Mouse (Mus musculus) limb, embryonic 14.5 days (tissue): ENCODE measurements around the gene Mxd4. TPM values are rescaled to one million over a fixed set of nuclear protein-coding genes. Genes with fewer than 3 reads are reported as not detected.

Experiments
- ATAC-seq: fragments of 200-750 bp; cut with Nextera tagmentation; 2 replicates; pipeline ENCODE4 v1.8.0; 2017; ENCODE audit warnings: low read depth, moderate number of reproducible peaks, moderate TSS enrichment; ENCODE audit not compliant: low FRiP score
- DNase-seq: peaks from one replicate; pipeline ENCODE4 v3.0.0-alpha.2; 2015; ENCODE audit warnings: low spot score
- H3K27ac ChIP-seq: fragments of 300-500 bp; sonication (generic); replicated peaks from 2 replicates; pipeline ENCODE4 v1.5.1; 2014; ENCODE audit warnings: low read depth, mild to moderate bottlenecking, low read length, moderate library complexity, mixed read lengths
- H3K27me3 ChIP-seq: fragments of 300-500 bp; sonication (generic); 2 replicates; pipeline ENCODE4 v1.6.1; 2014; ENCODE audit warnings: low read length, mixed read lengths; ENCODE audit not compliant: control insufficient read depth, insufficient read depth
- H3K36me3 ChIP-seq: fragments of 300-500 bp; sonication (generic); 2 replicates; pipeline ENCODE4 v1.6.1; 2014; ENCODE audit warnings: mild to moderate bottlenecking, low read length, moderate library complexity, mixed read lengths; ENCODE audit not compliant: control insufficient read depth, insufficient read depth
- H3K4me1 ChIP-seq: fragments of 300-500 bp; sonication (generic); 2 replicates; pipeline ENCODE4 v1.6.1; 2014; ENCODE audit warnings: antibody characterized with exemption, low read length, mixed read lengths; ENCODE audit not compliant: control insufficient read depth, insufficient read depth
- H3K4me2 ChIP-seq: fragments of 300-500 bp; sonication (generic); replicated peaks from 2 replicates; pipeline ENCODE4 v1.6.1; 2014; ENCODE audit warnings: low read depth, mild to moderate bottlenecking, low read length, moderate library complexity; ENCODE audit not compliant: severe bottlenecking
- H3K4me3 ChIP-seq: fragments of 300-500 bp; sonication (generic); replicated peaks from 2 replicates; pipeline ENCODE4 v1.5.1; 2014; ENCODE audit warnings: low read length
- H3K9ac ChIP-seq: fragments of 300-500 bp; sonication (generic); 2 replicates; pipeline ENCODE4 v1.6.1; 2014; ENCODE audit warnings: mild to moderate bottlenecking, low read depth, low read length, moderate library complexity; ENCODE audit not compliant: severe bottlenecking
- H3K9me3 ChIP-seq: fragments of 300-500 bp; sonication (generic); 2 replicates; pipeline ENCODE4 v1.6.1; 2016; ENCODE audit warnings: low read length; ENCODE audit not compliant: control insufficient read depth
- POLR2A ChIP-seq: fragments of 200-500 bp; IDR thresholded peaks from 2 replicates; pipeline ENCODE4 v1.8.0; 2012; ENCODE audit warnings: inconsistent platforms, mild to moderate bottlenecking, moderate library complexity, borderline replicate concordance; ENCODE audit not compliant: insufficient read depth, insufficient read length; ENCODE audit errors: extremely low read depth
- WGBS: fragments of 180-500 bp; shearing (Covaris S2); extraction: QIAGEN DNeasy Blood & Tissue Kit; methylation state at CpG from one replicate; pipeline ENCODE4 v1.1.7; 2014; 5-methylcytosine and 5-hydroxymethylcytosine counted together
- polyA plus RNA-seq, 2 experiments: library from polyadenylated mRNA; depleted of rRNA in 1 of 2; stranded (reverse) in 1 of 2; unstranded in 1 of 2; fragments of >200 nt; fragmentation: Nextera tagmentation in 1 of 2; extraction: Ambion mirVana in 1 of 2; gene quantifications; 2 replicates each; pipeline versions ENCODE4 v1.2.1 to v1.2.3; 2012 to 2014

Mxd4 gene
- polyA plus RNA-seq, 2 experiments, result 52.2 to 89.7 TPM

DNA sequence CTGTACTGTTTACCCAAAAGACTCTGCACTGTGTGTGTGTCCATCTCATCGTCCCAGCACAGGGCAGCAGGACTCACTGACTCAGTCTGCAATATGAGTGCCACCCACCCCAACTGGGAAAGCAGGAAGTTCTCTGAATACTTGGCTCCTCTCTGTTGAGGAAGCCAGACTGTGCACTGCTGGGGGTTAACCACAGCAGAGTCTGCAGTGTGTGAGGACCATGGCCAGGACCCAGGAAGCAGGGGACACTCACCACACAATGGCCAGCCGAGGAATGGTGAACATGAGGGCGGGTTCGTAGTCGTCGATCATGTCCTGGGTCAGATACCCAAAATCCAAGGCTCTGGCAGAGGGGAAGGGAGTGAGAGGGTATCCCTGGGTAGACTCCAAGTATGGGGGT is 44.4 kb upstream of the Mxd4 start:
- TF ChIP-seq POLR2A, result no peak
- 81% methylated on average over 6 of the region's 6 CpGs for WGBS
- no peak overlapping the region for H3K4me3 ChIP-seq
- DNase-seq (no peak), ATAC-seq (no peak)
- no peak overlapping the region for H3K9ac ChIP-seq
- no peak overlapping the region for H3K4me2 ChIP-seq
- no peaks in the 10 kb centered on the region for H3K27me3 ChIP-seq
- no peaks in the 10 kb centered on the region for H3K36me3 ChIP-seq
- no peaks in the 10 kb centered on the region for H3K9me3 ChIP-seq
- H3K4me1 ChIP-seq, result no peaks in the 10 kb centered on the region
- H3K27ac ChIP-seq, result no peak overlapping the region

DNA sequence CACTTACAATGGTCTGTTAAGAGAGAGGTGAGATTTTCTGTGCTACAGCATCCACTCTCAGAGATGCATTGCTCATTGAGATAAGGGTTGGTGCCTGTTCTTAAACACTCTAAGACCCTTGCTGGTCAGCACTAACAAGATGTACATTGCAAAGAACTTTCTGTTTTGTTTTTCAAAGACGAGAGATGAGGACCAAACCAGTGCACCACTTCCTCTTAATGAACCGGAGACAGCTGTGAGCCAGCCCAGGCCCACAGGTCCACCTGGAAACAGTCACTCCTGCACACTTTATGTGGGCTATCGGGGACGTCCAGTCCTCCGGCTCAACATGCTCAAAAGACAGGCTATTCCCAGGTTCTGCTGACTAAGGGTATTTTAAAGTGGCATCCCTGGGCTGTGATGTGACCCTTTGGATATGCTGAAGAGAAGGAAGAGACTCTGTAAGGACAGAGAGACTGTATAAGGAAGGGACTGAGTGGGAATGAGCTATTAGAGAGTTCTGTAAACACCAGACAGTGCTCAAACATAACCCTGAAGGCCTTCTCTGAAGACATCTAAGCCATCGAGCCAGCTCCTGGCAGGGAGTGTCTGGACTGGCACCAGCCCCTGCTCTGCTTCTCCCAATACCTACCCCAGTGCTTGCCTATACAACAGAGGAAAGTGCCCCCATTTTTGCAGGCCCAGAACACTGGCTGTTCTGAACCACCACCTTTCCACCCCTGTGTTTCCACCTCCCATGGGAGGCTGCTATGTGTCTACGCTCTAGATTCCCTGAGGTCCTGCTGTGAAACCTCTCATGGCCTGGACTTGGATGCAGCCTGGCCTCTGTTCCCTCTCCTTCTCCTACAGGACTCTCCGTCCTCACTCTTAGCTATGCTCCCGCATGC is 43.3 kb upstream of the Mxd4 start:
- H3K27ac ChIP-seq, result no peak overlapping the region
- DNase-seq (no peak), ATAC-seq (no peak)
- H3K4me2 ChIP-seq, result no peak overlapping the region
- H3K4me1 ChIP-seq, result no peaks in the 10 kb centered on the region
- H3K9ac ChIP-seq, result no peak overlapping the region
- no peak overlapping the region for H3K4me3 ChIP-seq
- H3K36me3 ChIP-seq, result no peaks in the 10 kb centered on the region
- H3K9me3 ChIP-seq, result no peaks in the 10 kb centered on the region
- TF ChIP-seq POLR2A, result no peak
- 71% methylated on average over 9 of the region's 9 CpGs for WGBS
- H3K27me3 ChIP-seq, result no peaks in the 10 kb centered on the region

DNA sequence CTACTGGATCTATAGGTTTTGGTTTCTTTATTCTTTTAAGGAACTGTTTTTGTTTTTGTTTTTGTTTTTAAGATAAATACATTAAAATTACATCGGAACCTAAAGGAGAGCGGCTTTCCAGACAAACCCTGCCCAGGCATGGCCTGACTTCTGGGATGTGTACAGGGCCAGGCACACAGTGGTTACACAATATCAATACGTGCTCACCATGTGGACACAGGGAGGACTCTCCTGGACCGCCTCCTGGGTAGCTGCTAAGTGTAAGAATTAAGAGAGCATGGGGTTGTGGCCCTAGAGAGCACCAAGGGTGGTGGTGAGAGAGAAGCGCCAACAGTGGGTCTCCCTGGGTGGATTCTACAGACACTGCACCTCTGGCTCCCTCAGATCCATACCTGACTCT is 42.0 kb upstream of the Mxd4 start:
- H3K4me1 ChIP-seq, result no peaks in the 10 kb centered on the region
- 88% methylated on average over 5 of the region's 5 CpGs for WGBS
- H3K36me3 ChIP-seq, result no peaks in the 10 kb centered on the region
- H3K4me3 ChIP-seq, result no peak overlapping the region
- no peak overlapping the region for H3K27ac ChIP-seq
- no peaks in the 10 kb centered on the region for H3K9me3 ChIP-seq
- ATAC-seq, result no peak
- TF ChIP-seq POLR2A, result no peak
- no peaks in the 10 kb centered on the region for H3K27me3 ChIP-seq
- no peak for DNase-seq
- no peak overlapping the region for H3K9ac ChIP-seq
- H3K4me2 ChIP-seq, result no peak overlapping the region

DNA sequence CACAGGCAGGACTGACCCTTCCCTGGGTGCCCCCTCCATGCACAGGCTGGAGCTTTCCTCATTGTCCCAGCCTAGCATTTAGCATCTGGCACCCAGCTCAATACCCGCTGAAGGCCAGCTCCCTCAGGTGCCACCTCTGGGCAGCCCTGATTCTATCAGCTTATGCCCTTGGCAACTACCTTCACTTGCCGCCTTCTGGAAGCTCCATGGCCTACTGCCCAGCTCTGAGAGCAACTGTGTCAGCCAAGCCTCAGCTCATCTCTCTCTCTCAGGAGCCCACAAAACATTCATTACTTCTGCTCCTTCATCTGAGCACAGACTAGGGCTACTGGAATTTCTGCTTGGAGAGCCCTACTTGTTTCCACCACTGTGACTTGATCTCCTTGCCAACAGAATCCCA is 38.0 kb upstream of the Mxd4 start:
- no peaks in the 10 kb centered on the region for H3K27me3 ChIP-seq

DNA sequence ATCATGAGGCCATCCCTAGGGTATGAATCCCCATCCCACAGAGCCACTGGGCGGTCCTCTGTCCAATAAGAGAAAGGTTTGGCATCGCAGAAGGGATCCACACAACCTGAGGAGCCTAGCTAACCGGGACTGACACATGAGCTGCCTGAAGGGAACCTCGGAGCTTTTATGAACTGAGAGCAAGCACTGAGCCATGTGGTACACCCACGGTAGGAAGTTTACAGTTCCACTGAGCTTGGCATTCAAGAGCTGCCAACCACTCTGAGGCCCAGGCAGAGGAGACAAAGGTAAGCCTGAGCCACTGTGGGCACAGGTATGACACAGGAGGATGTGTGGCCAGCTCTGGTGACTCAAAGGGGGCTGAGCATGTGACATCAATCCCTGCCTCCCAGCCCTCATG is 37.0 kb upstream of the Mxd4 start:
- WGBS, result 80% methylated on average over 5 of the region's 5 CpGs
- Histone ChIP-seq H3K4me2 (no peak overlapping the region), H3K4me3 (no peak overlapping the region), H3K9ac (no peak overlapping the region), H3K9me3 (no peaks in the 10 kb centered on the region), H3K4me1 (no peaks in the 10 kb centered on the region), H3K27me3 (no peaks in the 10 kb centered on the region), H3K36me3 (no peaks in the 10 kb centered on the region), H3K27ac (no peak overlapping the region)
- no peak for TF ChIP-seq POLR2A
- ATAC-seq (no peak), DNase-seq (no peak)

More for the DNA sequence above, 38.0 kb upstream of the Mxd4 start:
- Histone ChIP-seq H3K4me1 (no peaks in the 10 kb centered on the region), H3K27ac (no peak overlapping the region), H3K9ac (no peak overlapping the region), H3K9me3 (no peaks in the 10 kb centered on the region), H3K36me3 (no peaks in the 10 kb centered on the region), H3K4me2 (no peak overlapping the region), H3K4me3 (no peak overlapping the region)
- WGBS, result 88% methylated on average over 2 of the region's 2 CpGs
- no peak for TF ChIP-seq POLR2A
- ATAC-seq (no peak), DNase-seq (no peak)
